Mouse (Mus musculus): ENCODE data around the gene Lpcat1. TPM values are rescaled to one million over a fixed set of nuclear protein-coding genes. Genes with fewer than 3 reads are reported as not detected.
A peak's percentile ranks its signal among the peaks of the same experiment; 100 is the strongest.

The Lpcat1 gene
- polyA plus RNA-seq, 3 experiments from 2014 or later: 26.5 to 39.7 (median 36.1) TPM

DNA sequence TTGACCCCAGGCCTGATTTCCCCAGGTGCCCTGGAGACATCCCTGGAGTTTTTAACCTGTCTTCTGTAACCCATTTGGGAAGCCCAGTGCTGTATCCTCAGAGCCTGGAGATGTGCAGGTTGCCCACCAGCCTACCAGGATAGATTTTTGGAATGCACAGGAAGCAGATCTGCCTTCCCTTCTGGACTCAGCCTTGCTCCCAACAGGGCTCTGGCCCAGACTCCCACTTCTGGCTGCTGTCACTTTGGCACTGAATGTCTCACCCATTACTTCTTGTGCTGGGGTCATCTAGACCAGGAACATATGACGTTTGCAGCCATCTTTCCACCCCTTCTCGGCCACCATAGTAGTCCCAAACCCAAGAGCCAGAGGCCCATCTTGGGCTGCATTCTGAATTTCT is 10.8 kb downstream of the Lpcat1 start:
- no peak for ATAC-seq

DNA sequence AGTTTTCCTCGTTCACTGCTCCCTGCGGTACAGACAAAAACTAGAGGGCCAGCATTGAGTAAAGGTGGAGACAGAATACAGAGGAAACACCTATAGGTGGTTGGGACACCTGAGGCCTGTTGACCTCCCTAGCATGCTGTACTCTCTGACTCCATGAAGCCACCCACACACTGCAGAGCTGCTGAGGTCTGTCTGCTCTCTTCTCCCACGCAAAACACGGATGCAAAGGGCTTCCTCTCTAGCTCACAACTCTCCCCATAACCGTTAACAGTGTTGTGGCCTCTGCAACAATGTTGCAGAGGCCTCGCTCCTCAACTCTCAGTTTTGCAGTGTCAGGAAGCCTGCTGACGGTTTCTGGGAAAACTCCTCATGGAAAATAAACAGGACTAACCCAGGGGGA is 15.5 kb downstream of the Lpcat1 start:
- ATAC-seq: peak; percentile 70

- no peak for ATAC-seq
These were observed 16.3 kb downstream of the Lpcat1 start for GRCm38 (mm10) chr13:73483331-73483730.

DNA sequence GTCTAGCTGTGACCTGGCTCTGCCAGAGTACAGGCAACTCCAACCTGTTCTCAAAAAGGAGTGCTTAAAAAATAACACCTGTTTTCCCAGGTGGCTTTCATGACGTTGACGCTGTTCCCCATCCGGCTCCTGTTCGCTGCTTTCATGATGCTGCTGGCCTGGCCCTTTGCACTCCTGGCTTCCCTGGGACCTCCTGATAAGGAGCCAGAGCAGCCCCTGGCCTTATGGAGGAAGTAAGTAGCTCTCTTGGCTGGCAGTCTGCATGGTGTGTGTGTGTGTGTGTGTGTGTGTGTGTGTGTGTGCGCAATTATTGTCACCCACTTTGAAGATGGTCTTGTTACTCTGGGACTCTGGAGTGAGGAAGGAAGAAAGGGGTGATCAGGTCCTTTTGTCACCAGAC is 17.2 kb downstream of the Lpcat1 start:
- no peak for ATAC-seq

GRCm38 (mm10) chr13:73488105-73488504 is 21.1 kb downstream of the Lpcat1 start:
- peak; percentile 63 for ATAC-seq

GRCm38 (mm10) chr13:73488707-73489106 is 21.7 kb downstream of the Lpcat1 start:
- ATAC-seq: peak; percentile 64

DNA sequence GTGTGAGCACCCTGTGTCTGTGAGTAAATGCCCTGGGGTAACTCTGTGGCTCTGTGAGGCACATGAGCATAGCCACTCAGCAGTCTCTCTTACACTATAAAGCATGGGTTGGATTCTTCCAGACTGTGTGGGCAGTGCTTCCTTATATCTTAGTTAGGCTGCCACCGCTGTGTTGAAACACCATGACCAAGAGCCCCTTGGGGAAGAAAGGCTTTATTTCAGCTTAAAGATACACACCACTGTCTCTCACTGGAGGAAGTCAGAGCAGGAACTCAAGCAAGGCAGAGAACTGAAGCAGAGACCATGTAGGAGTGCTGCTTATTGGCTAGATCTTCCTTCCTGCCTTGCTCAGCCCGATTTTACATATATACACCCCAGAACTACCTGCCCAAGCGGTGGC is 23.0 kb downstream of the Lpcat1 start:
- no peak for ATAC-seq

DNA sequence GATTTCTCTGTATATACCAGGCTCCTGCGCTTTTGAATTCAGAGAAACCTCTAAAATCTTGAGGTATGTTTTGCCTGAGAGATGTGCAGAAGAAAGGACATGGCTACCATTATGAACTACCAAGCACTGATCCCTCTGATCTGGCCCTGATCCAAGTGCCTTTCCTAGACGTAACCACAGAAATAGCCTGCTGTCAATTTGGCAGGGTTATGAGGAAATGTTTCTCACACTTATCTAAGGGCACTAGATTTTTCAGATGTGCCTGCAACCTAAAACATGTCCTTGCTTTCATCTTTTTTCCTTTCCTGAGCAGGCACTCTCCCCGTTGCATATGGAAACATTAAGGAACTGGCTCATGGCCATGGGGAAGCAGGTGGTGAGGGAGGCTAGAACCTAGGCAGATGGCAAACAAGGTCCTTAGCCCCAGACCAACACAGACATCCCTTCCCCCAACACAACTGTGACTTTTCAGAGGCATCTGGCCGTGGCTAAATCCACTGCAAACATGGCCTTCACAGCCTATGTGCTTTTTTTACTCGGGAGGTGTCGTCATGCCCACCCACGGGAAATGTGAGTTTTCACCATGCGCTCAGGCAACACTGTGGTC is 23.7 kb downstream of the Lpcat1 start:
- ATAC-seq: no peak

DNA sequence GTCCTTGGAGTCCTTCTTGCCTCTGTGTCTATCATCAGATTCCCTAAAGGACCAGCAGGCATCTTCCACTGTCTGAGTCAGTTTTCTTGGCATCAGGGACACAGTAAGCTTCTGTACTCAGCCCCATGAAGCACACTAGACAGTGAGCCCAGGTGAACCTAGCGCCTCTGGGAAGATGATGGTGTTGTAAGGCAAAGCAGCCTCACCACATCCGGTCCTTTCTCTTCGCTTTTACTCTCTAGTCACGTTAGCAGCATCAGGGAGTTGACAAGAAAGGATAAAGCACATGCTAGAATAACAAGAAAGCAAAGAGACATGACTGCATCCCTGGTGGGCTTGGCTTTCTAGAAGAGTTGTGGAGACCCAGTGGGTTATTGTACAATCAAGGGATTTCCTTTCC is 26.2 kb downstream of the Lpcat1 start:
- ATAC-seq: peak; percentile 53

DNA sequence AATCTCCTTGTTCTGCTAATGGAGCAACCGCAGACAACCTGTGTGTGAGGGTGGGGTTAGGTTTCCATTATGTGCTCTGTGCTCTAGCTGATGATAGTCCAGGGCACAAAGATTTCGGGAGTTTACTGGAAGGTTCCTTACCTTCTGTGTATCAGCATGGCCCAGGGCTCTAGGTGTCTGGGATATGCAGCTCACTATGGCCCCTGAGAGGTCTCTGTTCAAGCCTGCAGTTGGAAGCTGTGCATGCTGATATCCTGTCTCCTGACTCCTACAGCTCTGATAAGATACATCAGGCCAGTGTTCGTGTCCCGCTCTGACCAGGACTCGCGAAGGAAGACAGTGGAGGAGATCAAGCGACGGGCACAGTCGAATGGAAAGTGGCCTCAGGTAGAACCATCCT is 27.5 kb downstream of the Lpcat1 start:
- no peak for ATAC-seq

- ATAC-seq: no peak
These were observed 29.1 kb downstream of the Lpcat1 start for GRCm38 (mm10) chr13:73496137-73496536.

GRCm38 (mm10) chr13:73499893-73500604 is 33.1 kb downstream of the Lpcat1 start:
- ATAC-seq: no peak

- no peak for ATAC-seq
These were observed 35.7 kb downstream of the Lpcat1 start for GRCm38 (mm10) chr13:73502719-73503118.

- peak; percentile 74 for ATAC-seq
These were observed 38.9 kb downstream of the Lpcat1 start for GRCm38 (mm10) chr13:73505686-73506467.

DNA sequence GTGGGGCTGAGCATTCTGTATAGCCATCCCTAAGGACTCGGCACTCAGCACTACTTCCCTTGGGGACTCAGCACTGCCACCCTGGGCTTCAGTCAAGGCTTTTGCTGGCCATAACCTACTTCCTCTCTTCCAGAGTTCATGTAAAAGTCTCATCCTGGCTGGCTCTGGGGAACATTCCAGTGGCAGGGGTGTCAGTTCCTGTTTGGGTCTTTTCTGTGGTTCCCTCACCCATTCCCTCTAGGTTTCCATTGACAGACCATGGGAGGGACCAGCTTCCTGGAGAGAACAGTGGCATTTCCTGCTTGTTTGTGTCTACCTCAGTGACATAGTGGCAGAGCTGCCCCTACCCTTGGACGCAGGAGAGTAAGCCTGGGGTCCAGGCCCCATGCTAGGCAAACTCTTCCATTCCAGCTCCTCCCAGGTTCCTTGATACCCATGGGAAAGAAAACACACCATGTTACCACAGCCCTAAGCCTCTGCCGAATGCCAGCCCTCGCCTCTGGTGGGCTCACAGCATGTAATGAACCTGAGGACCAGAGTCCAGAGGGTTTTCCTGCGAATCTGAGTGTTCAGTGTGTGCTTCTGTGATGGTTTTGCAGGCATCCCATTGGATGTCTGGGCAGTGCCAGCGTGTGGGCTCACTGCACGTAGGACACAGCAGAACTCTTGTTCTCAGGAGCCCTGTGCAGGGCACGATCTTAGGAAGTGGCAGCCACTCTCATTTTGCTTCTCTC is 42.0 kb downstream of the Lpcat1 start:
- ATAC-seq: no peak

- no peak for ATAC-seq
These were observed 42.9 kb downstream of the Lpcat1 start for GRCm38 (mm10) chr13:73509869-73510268.

GRCm38 (mm10) chr13:73512776-73513673 is 46.0 kb downstream of the Lpcat1 start:
- peak; percentile 78 for ATAC-seq

DNA sequence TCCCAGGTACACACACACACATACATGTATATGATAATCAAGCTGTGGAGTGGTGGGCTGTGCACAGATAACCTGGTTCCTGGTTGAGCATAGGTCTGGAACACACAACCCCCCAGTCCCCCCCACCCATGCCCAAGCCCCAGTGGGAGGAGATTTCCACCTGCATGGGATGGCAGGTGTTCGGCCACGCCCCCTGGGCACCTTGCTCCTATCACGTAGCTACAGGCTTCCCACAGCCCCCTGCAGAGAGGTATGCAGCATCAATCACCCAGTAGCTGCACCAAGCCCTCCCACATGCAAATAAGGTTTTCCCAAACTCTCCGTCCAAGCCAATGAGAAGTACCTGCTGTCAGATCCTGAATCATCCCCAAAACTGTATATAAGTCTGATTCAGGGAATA is 49.9 kb downstream of the Lpcat1 start:
- ATAC-seq: no peak

DNA sequence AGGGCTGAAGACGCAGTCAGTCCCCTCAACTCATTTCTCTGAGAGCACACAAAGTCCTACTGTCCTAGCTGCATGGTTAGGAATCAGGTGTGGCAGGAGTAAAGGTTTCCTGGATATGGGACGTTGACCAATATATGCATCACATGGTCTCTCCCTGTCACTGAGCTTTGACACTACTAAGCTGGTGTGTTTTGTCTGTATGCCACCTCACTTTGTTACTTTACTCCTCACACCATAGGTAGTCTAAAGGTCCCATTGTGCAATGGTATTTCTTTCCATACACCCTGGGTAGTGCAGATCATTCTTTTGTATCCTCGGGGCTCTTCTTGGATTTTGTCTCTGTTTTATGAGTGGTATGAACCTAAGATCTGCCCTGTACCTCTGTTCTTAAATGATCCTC is 66.7 kb downstream of the Lpcat1 start:
- ATAC-seq: no peak

- no peak for ATAC-seq
These were observed 68.3 kb downstream of the Lpcat1 start for GRCm38 (mm10) chr13:73535287-73535686.

- ATAC-seq: no peak
These were observed 69.4 kb downstream of the Lpcat1 start, which contains the start of gene Slc6a3 for GRCm38 (mm10) chr13:73536403-73536821. TSS of gene Slc6a3 (plus strand) at chr13:73536747.

DNA sequence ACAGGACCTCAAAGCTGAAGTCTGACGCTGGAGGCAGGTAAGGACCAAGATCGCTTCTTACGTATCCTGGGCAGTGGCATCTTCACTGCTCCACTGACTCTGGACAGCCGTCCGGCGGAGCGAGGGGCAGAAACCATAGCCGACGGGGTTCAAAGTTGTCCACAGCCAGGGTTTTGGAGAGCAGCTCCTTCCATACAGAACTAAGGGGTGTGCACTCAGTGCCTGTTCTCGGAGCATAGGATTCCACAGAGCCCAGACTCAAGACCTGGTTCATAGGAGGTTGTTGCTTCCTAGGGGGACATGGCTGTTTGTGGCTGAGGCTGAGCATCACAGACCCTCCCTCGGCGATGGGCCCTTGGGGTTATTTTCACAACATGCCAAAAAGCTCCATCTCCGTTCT is 69.8 kb downstream of the Lpcat1 start:
- ATAC-seq: no peak
